Mouse (Mus musculus) CH12.LX (cell line): ENCODE measurements around the gene Ints1. TPM values are rescaled to one million over a fixed set of nuclear protein-coding genes. Genes with fewer than 3 reads are reported as not detected.
A peak's percentile ranks its signal among the peaks of the same experiment; 100 is the strongest.

Source experiments
- DNase-seq: peaks from one replicate; pipeline ENCODE4 v3.0.0-alpha.2; 2013; ENCODE audit errors: extremely low read depth
- H3K27ac ChIP-seq: 2 replicates; pipeline ENCODE4 v1.5.1; 2012; ENCODE audit warnings: low read depth, mild to moderate bottlenecking, control low read depth, moderate library complexity; ENCODE audit not compliant: insufficient read depth
- H3K27me3 ChIP-seq: replicated peaks from 2 replicates; pipeline ENCODE3; 2012; ENCODE audit warnings: inconsistent platforms
- H3K36me3 ChIP-seq, 2 experiments: replicated peaks in 1 of 2; 2 replicates each; pipeline versions ENCODE3 to v1.6.1; 2012; ENCODE audit warnings: inconsistent platforms in 1 of 2, low read length in 1 of 2, mild to moderate bottlenecking in 1 of 2, mixed read lengths in 1 of 2, moderate library complexity in 1 of 2; ENCODE audit not compliant: control insufficient read depth in 1 of 2, insufficient read depth in 1 of 2
- H3K4me1 ChIP-seq, 2 experiments: 2 replicates each; pipeline ENCODE4 v1.6.1; 2012; ENCODE audit warnings: inconsistent platforms in 1 of 2, moderate library complexity in 1 of 2; ENCODE audit not compliant: insufficient read depth in 2 of 2, control insufficient read depth in 1 of 2
- H3K4me2 ChIP-seq: 2 replicates; pipeline ENCODE4 v1.6.1; 2012; ENCODE audit warnings: low read depth, mild to moderate bottlenecking, control low read depth; ENCODE audit not compliant: poor library complexity, insufficient read depth, severe bottlenecking
- H3K4me3 ChIP-seq, 3 experiments: fragments of 150-350 bp in 1 of 3; sonication (generic) in 1 of 3; replicated peaks in 1 of 3; 2 replicates each; pipeline versions ENCODE3 to v1.5.1; 2011 to 2012; ENCODE audit warnings: low read depth in 2 of 3, low read length in 2 of 3, mild to moderate bottlenecking in 2 of 3, moderate library complexity in 2 of 3, control low read depth in 1 of 3, improper control_type of control experiment in 1 of 3, inconsistent platforms in 1 of 3, mixed read lengths in 1 of 3; ENCODE audit not compliant: poor library complexity in 1 of 3
- H3K79me2 ChIP-seq: replicated peaks from 2 replicates; pipeline ENCODE4 v1.6.1; 2012; ENCODE audit warnings: mild to moderate bottlenecking, moderate library complexity; ENCODE audit not compliant: control insufficient read depth, poor library complexity, insufficient read depth, severe bottlenecking; ENCODE audit errors: extremely low read depth
- H3K9ac ChIP-seq: 2 replicates; pipeline ENCODE4 v1.6.1; 2012; ENCODE audit warnings: low read depth, mild to moderate bottlenecking, control low read depth, moderate library complexity; ENCODE audit not compliant: insufficient read depth
- H3K9me3 ChIP-seq: replicated peaks from 2 replicates; pipeline ENCODE3; 2012; ENCODE audit warnings: low read length, inconsistent platforms, mixed read lengths
- CHD2 ChIP-seq: IDR thresholded peaks from 2 replicates; pipeline ENCODE4 v1.6.1; 2011; ENCODE audit warnings: low read length, improper control_type of control experiment
- CTCF ChIP-seq, 2 experiments: IDR thresholded peaks in 1 of 2; conservative IDR thresholded peaks in 1 of 2; 2 replicates each; pipeline ENCODE4 v1.5.1; 2011 to 2012; ENCODE audit warnings: low read depth in 2 of 2, low read length in 2 of 2, improper control_type of control experiment in 1 of 2, inconsistent platforms in 1 of 2, mild to moderate bottlenecking in 1 of 2, moderate library complexity in 1 of 2
- ELF1 ChIP-seq: IDR thresholded peaks from 2 replicates; pipeline ENCODE4 v1.6.1; 2014; ENCODE audit warnings: low read depth, mild to moderate bottlenecking, inconsistent platforms, low read length, improper control_type of control experiment
- EP300 ChIP-seq: IDR thresholded peaks from 2 replicates; pipeline ENCODE4 v1.6.1; 2011; ENCODE audit warnings: low read length, improper control_type of control experiment
- ETS1 ChIP-seq: conservative IDR thresholded peaks from 2 replicates; pipeline ENCODE4 v1.6.1; 2012; ENCODE audit warnings: low read depth, mild to moderate bottlenecking, inconsistent platforms, low read length, improper control_type of control experiment, moderate library complexity
- HCFC1 ChIP-seq: IDR thresholded peaks from 2 replicates; pipeline ENCODE4 v1.6.1; 2012; ENCODE audit warnings: low read depth, mild to moderate bottlenecking, inconsistent platforms, low read length, improper control_type of control experiment
- IRF4 ChIP-seq: IDR thresholded peaks from 2 replicates; pipeline ENCODE4 v1.6.1; 2014; ENCODE audit warnings: low read depth, mild to moderate bottlenecking, inconsistent platforms, low read length, improper control_type of control experiment
- JUN ChIP-seq: IDR thresholded peaks from 2 replicates; pipeline ENCODE4 v1.6.1; 2011; ENCODE audit warnings: low read depth, mild to moderate bottlenecking, low read length, improper control_type of control experiment, moderate library complexity; ENCODE audit not compliant: insufficient read depth
- MEF2A ChIP-seq: IDR thresholded peaks from 2 replicates; pipeline ENCODE4 v1.6.1; 2014; ENCODE audit warnings: low read depth, mild to moderate bottlenecking, inconsistent platforms, low read length, improper control_type of control experiment, borderline replicate concordance
- NRF1 ChIP-seq: IDR thresholded peaks from 2 replicates; pipeline ENCODE4 v1.6.1; 2014; ENCODE audit warnings: low read depth, mild to moderate bottlenecking, inconsistent platforms, low read length, improper control_type of control experiment, moderate library complexity
- PAX5 ChIP-seq: IDR thresholded peaks from 2 replicates; pipeline ENCODE4 v1.6.1; 2012; ENCODE audit warnings: low read length, inconsistent platforms, mixed read lengths
- POLR2A ChIP-seq: IDR thresholded peaks from 2 replicates; pipeline ENCODE4 v1.6.1; 2011; ENCODE audit warnings: low read depth, mild to moderate bottlenecking, improper control_type of control experiment, low read length
- POLR2AphosphoS2 ChIP-seq: IDR thresholded peaks from 2 replicates; pipeline ENCODE4 v1.6.1; 2011; ENCODE audit warnings: low read depth, low read length, improper control_type of control experiment
- RCOR1 ChIP-seq: conservative IDR thresholded peaks from 2 replicates; pipeline ENCODE4 v1.6.1; 2012; ENCODE audit warnings: low read depth, mild to moderate bottlenecking, inconsistent platforms, low read length, improper control_type of control experiment
- SIN3A ChIP-seq: IDR thresholded peaks from 2 replicates; pipeline ENCODE4 v1.6.1; 2012; ENCODE audit warnings: low read length, improper control_type of control experiment, inconsistent platforms
- SMC3 ChIP-seq: IDR thresholded peaks from 2 replicates; pipeline ENCODE4 v1.6.1; 2011; ENCODE audit warnings: low read depth, low read length, improper control_type of control experiment
- TCF12 ChIP-seq: IDR thresholded peaks from 2 replicates; pipeline ENCODE4 v1.6.1; 2014; ENCODE audit warnings: low read depth, mild to moderate bottlenecking, inconsistent platforms, low read length, improper control_type of control experiment
- USF1 ChIP-seq: IDR thresholded peaks from 2 replicates; pipeline ENCODE4 v1.6.1; 2014; ENCODE audit warnings: low read depth, mild to moderate bottlenecking, inconsistent platforms, low read length, improper control_type of control experiment
- USF2 ChIP-seq: conservative IDR thresholded peaks from 2 replicates; pipeline ENCODE4 v1.6.1; 2011; ENCODE audit warnings: low read depth, low read length, improper control_type of control experiment
- ZC3H11A ChIP-seq: IDR thresholded peaks from 2 replicates; pipeline ENCODE4 v1.6.1; 2012; ENCODE audit warnings: low read depth, mild to moderate bottlenecking, inconsistent platforms, low read length, improper control_type of control experiment
- ZMIZ1 ChIP-seq: IDR thresholded peaks from 2 replicates; pipeline ENCODE4 v1.6.1; 2012; ENCODE audit warnings: low read depth, mild to moderate bottlenecking, inconsistent platforms, low read length, improper control_type of control experiment
- dilution Hi-C: fragments of 300-500 bp; cut with MboI; formaldehyde crosslinking; loops from 2 replicates; pipeline ENCODE4 v1.14.3; 2020; ENCODE audit warnings: low sequenced_read_pairs; ENCODE audit not compliant: extremely low pct_unique_long_range_greater_than_20kb, extremely low pct_ligation_motif_present
- in situ Hi-C: fragments of 300-500 bp; cut with MboI; formaldehyde crosslinking; loops from 3 replicates; pipeline ENCODE4 v1.14.3; 2019; ENCODE audit warnings: low sequenced_read_pairs, low pct_ligation_motif_present, low pct_unique_long_range_greater_than_20kb, mixed read lengths
- polyA plus RNA-seq: library from polyadenylated mRNA; unstranded; fragments of >175 nt; gene quantifications from 2 replicates; pipeline ENCODE4 v1.2.1, GENCODE M21; 2012; ENCODE audit warnings: low read depth; ENCODE audit not compliant: insufficient read length
- total RNA-seq, 2 experiments: library from RNA; depleted of rRNA; stranded (reverse); fragments of 300-350 nt in 1 of 2; fragments of >200 nt in 1 of 2; gene quantifications; 2 replicates each; pipeline ENCODE4 v1.2.3; 2012 to 2014

The Ints1 gene
- total and polyA plus RNA-seq, 3 experiments = 19.8 to 88.2 (median 72.1) TPM

DNA sequence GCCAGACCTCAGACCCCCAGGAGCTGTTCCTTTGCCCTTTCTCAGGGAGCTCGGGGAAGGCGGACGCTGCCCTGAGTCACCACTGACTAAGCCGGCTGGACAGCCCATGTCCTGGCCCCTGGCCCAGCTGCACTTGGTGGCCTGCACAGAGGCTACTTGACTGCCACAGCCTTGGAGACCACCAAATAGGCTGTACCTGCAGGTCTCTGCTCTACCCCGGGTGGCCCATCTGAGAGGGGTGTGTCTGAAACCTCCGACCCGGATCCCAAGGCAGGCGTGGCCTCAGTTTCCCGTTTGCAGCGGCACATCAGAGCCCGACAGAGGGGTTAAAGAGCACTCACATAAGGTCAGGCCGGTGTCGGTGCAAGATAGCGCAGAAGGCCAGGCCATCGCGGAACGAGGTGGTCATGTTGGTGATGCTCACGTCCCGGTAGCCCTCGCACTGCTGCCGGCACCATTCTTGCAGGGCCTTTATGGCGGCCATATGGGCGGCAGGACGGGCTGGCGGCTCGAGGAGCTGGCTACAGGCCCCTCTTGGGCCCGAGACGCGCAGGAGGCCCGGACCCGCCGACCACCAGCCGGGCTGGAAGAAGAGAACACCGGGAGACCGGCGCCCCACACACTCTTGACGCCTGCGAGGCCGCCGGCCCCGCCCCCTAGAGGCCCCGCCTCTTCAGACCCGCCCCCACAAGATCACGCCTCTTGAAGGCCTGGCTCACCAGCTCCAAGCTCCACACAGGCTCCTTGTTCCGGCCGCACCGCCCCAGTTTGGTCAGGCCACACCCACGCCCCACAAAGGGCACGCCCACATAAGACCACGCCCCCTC lies 39.6 kb downstream of the Ints1 start, which contains the start of gene Micall2:
Gene Micall2 (minus strand): TSS at position 660 of the 827 bp plus-strand sequence.
- DNase-seq = peak; percentile 72
- TF ChIP-seq CHD2 (no peak), MEF2A (no peak), SIN3A (no peak), RCOR1 (no peak)
- Histone ChIP-seq H3K9ac (no peak within 1 kb of the TSS), H3K79me2 (no peaks in the 10 kb centered on the region), H3K36me3 (no peaks in the 10 kb centered on the region), H3K4me2 (no peak within 1 kb of the TSS), H3K27me3 (no peaks in the 10 kb centered on the region), H3K4me1 (peaks cover 27 to 71% of the 10 kb centered on the region in 2 experiments), H3K27ac (no peak within 1 kb of the TSS), H3K9me3 (no peaks in the 10 kb centered on the region), H3K4me3 (no peak within 1 kb of the TSS)
- dilution Hi-C loops = no loop called here
- in situ Hi-C loops = no loop called here

DNA sequence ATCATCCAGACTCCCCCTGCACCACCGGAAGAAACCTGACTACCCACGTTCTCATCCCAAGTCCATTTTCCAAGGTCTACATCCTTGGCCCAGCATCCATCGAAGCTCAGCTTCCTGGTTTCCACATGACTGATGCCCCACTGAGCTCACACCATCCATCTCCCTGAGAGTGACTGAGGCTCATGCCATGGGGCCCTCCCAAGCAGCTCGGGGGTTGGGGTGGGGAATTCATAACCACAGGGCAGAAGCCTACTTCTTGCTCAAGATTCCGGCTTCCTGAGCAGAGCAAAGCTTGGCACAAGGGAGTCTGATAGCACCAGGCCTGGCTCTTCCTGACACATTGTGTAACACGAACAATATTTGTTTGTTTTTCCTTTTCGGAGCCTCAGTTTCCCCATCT lies 40.7 kb downstream of the Ints1 start:
- dilution Hi-C loops (no loop called here), in situ Hi-C loops (no loop called here)
- H3K4me3 ChIP-seq = no peak overlapping the region
- no peaks in the 10 kb centered on the region for H3K79me2 ChIP-seq
- DNase-seq = no peak
- H3K9ac ChIP-seq = no peak overlapping the region
- no peaks in the 10 kb centered on the region for H3K27me3 ChIP-seq
- H3K9me3 ChIP-seq = no peaks in the 10 kb centered on the region
- TF ChIP-seq RCOR1 (no peak), SMC3 (no peak), ELF1 (no peak), USF1 (no peak), ZC3H11A (no peak), NRF1 (no peak), CTCF (conservative IDR thresholded peaks at IDR 0.05 in 1 of 2, IDR thresholded peaks at IDR 0.05 in 1 of 2; ENCODE audit: low read depth in 2 of 2, low read length in 2 of 2) (no peak), EP300 (no peak), POLR2AphosphoS2 (no peak), ZMIZ1 (no peak), PAX5 (no peak), JUN (no peak), ETS1 (no peak), IRF4 (no peak), USF2 (no peak), HCFC1 (no peak), POLR2A (no peak), TCF12 (no peak)
- no peak overlapping the region for H3K27ac ChIP-seq
- no peaks in the 10 kb centered on the region for H3K36me3 ChIP-seq
- peaks cover 28 to 82% of the 10 kb centered on the region in 2 experiments for H3K4me1 ChIP-seq
- no peak overlapping the region for H3K4me2 ChIP-seq
